Comparison of ENCODE assay signal across 13 mouse cellular contexts in the genomic region with DNA sequence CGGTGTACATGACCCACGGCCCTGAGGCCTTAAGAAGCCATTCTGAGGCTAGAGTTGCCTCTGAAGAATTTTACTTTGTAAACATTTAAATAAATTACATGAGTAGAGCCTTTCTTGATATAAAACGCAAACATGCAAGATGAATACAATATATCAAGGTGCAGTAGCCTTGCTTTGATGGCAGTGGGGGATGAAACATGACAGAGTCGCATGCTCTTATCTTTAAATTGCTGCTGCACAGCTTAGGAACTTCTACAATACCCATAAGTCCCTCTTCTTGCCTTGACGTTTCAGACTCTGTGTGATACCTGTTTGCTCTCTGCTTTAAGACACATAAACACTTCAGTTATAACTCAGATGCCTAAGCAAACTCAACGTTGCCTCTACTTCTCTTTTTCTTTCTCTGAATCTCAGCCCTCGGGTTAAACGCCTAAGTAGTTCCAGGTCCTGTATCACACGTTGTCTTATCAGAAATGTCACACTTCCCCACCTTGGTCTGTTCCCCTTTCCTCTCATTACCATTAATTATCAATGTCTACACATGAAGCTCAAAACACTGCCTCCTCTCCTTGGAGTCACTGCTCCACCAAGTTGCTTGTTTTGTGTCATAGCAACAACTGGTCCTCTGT. TPM values are rescaled to one million over a fixed set of nuclear protein-coding genes. Genes with fewer than 3 reads are reported as not detected.
DNase-seq lines count a peak whose midpoint lies in the region; ATAC-seq and TF ChIP-seq lines count a peak whose summit lies in the region.
"Had no signal": no experiment of that assay in that cellular context is flagged by ENCODE, and none has a peak within 500 bp of the region (broad histone marks: within the 10 kb centered on the region; RNA-seq: fewer than 3 reads in every experiment).

No protein-coding gene starts in this region.

- ATAC-seq in hematopoietic stem cell, adult 5-6 weeks (replicated peaks in 1 of 2; ENCODE audit: insufficient read depth in 1 of 2, low FRiP score in 2 of 2, low TSS enrichment in 1 of 2, low read depth in 1 of 2, poor library complexity in 2 of 2, severe bottlenecking in 2 of 2): peak; percentile 86 to 87
- no peak for ATAC-seq in midbrain, embryonic 15.5 days (replicated peaks)

- no peaks in the 10 kb centered on the region for H3K27me3 ChIP-seq in thymus, adult 2 months (ENCODE audit: control insufficient read depth, insufficient read depth, low read length)
- H3K27me3 ChIP-seq in megakaryocyte, embryonic 14.5 days (replicated peaks): peaks cover 3% of the 10 kb centered on the region
- H3K27me3 ChIP-seq in kidney, adult 2 months (replicated peaks; ENCODE audit: control insufficient read depth, insufficient read depth, low read length): no peaks in the 10 kb centered on the region
- H3K27me3 ChIP-seq in midbrain, embryonic 15.5 days (replicated peaks): no peaks in the 10 kb centered on the region

- no peak overlapping the region for H3K4me2 ChIP-seq in midbrain, embryonic 15.5 days

- WGBS in thymus, adult 2 months: 51% methylated on average over 9 of the region's 9 CpGs
- WGBS in kidney, adult 2 months: 79% methylated on average over 9 of the region's 9 CpGs
- 90% methylated on average over 9 of the region's 9 CpGs for WGBS in midbrain, embryonic 15.5 days

- H3K4me3 ChIP-seq in thymus, adult 2 months (ENCODE audit: control insufficient read depth, insufficient read depth, low read length): peak overlapping the region; percentile 10; the same call in 1 of the 2 replicates
- H3K4me3 ChIP-seq in megakaryocyte, embryonic 14.5 days (replicated peaks): peak overlapping the region; percentile 34
- no peak overlapping the region for H3K4me3 ChIP-seq in kidney, adult 2 months (ENCODE audit: insufficient read depth, low read depth, low read length)
- no peak overlapping the region for H3K4me3 ChIP-seq in midbrain, embryonic 15.5 days
- H3K4me3 ChIP-seq: embryonic facial prominence, embryonic 10.5 days; heart, adult 2 months; limb, embryonic 10.5 days had no signal

- H3K9ac ChIP-seq in midbrain, embryonic 15.5 days: no peak overlapping the region

- peaks cover 13% of the 10 kb centered on the region for H3K4me1 ChIP-seq in thymus, adult 2 months (replicated peaks; ENCODE audit: control insufficient read depth, insufficient read depth, low read length)
- peaks cover 14% of the 10 kb centered on the region for H3K4me1 ChIP-seq in megakaryocyte, embryonic 14.5 days
- H3K4me1 ChIP-seq in kidney, adult 2 months (ENCODE audit: control insufficient read depth, insufficient read depth, low read length): no peaks in the 10 kb centered on the region
- no peaks in the 10 kb centered on the region for H3K4me1 ChIP-seq in midbrain, embryonic 15.5 days
- H3K4me1 ChIP-seq: embryonic facial prominence, embryonic 10.5 days; limb, embryonic 10.5 days had no signal

- DNase-seq in thymus, adult 2 months: no peak
- DNase-seq in thymus, postnatal 25 days: no peak
- DNase-seq in kidney, postnatal 4 days: no peak
- DNase-seq in kidney, adult 2 months: no peak
- DNase-seq: cerebellum, adult 2 months; heart, postnatal 14 days; lung, postnatal 14 days had no signal

- no peak for TF ChIP-seq CTCF in thymus, adult 2 months (IDR thresholded peaks at IDR 0.05; ENCODE audit: borderline replicate concordance, control insufficient read depth, extremely low read depth, insufficient read depth, low read length, poor library complexity)
- no peak for TF ChIP-seq CTCF in kidney, adult 2 months (conservative IDR thresholded peaks at IDR 0.05; ENCODE audit: insufficient read depth, insufficient read length, low read depth, low read length)

- no peak for TF ChIP-seq POLR2A in thymus, adult 2 months (IDR thresholded peaks at IDR 0.05; ENCODE audit: control insufficient read depth, extremely low read depth, insufficient read depth, low read length, poor library complexity)
- TF ChIP-seq POLR2A in kidney, adult 2 months (IDR thresholded peaks at IDR 0.05; ENCODE audit: low read depth, low read length): no peak

- H3K36me3 ChIP-seq in thymus, adult 2 months (ENCODE audit: control insufficient read depth, insufficient read depth, low read length): no peaks in the 10 kb centered on the region
- no peaks in the 10 kb centered on the region for H3K36me3 ChIP-seq in megakaryocyte, embryonic 14.5 days (replicated peaks; ENCODE audit: low read length)
- H3K36me3 ChIP-seq in kidney, adult 2 months (ENCODE audit: control insufficient read depth, insufficient read depth, low read length): no peaks in the 10 kb centered on the region
- no peaks in the 10 kb centered on the region for H3K36me3 ChIP-seq in midbrain, embryonic 15.5 days (replicated peaks)
- H3K36me3 ChIP-seq: embryonic facial prominence, embryonic 10.5 days; limb, embryonic 10.5 days had no signal

- H3K9me3 ChIP-seq in megakaryocyte, embryonic 14.5 days: no peaks in the 10 kb centered on the region
- no peaks in the 10 kb centered on the region for H3K9me3 ChIP-seq in midbrain, embryonic 15.5 days
- H3K9me3 ChIP-seq: embryonic facial prominence, embryonic 10.5 days; limb, embryonic 10.5 days had no signal

- peak overlapping the region; percentile 93 for H3K27ac ChIP-seq in thymus, adult 2 months (ENCODE audit: control insufficient read depth, insufficient read depth, low read length)
- no peak overlapping the region for H3K27ac ChIP-seq in kidney, adult 2 months (ENCODE audit: insufficient read depth, low read depth, low read length)
- H3K27ac ChIP-seq in midbrain, embryonic 15.5 days: no peak overlapping the region
- H3K27ac ChIP-seq: embryonic facial prominence, embryonic 10.5 days; heart, adult 2 months; limb, embryonic 10.5 days had no signal

RNA-seq across cellular contexts. Expression of a gene that starts 9.3 kb away (rescaled TPM):
- 8.6 and 9.5 TPM in 2 replicates for polyA plus RNA-seq in thymus, adult 2 months (2012; rRNA removed)
- total RNA-seq in hematopoietic stem cell, adult 5-6 weeks (2017): 148 and 169 TPM in 2 replicates
- 0.25 TPM in 1 of 2 replicates, not detected in the other for polyA plus RNA-seq in megakaryocyte, embryonic 14.5 days (2012; ENCODE audit: insufficient read depth, low replicate concordance)
- polyA plus RNA-seq in kidney, adult 2 months (2012; rRNA removed): 0.77 and 1.7 TPM in 2 replicates
- 0.79 TPM in 2 replicates for polyA plus RNA-seq in midbrain, embryonic 15.5 days (2015; fragmentation: Nextera tagmentation; extraction: Ambion mirVana)

Comparison
In these comparisons a context has a peak if more than half of its experiments do, and no peak if none do; other contexts are left out.
1. H3K4me3 ChIP-seq: peak in thymus, adult 2 months (single experiment) and megakaryocyte, embryonic 14.5 days (single experiment); none in kidney, adult 2 months (single experiment) and midbrain, embryonic 15.5 days (single experiment).